Mouse (Mus musculus) spleen, adult 2 months (tissue): ENCODE results near the gene Cdc42se2. TPM values are rescaled to one million over a fixed set of nuclear protein-coding genes. Genes with fewer than 3 reads are reported as not detected.

Experiments used
- DNase-seq, 2 experiments: peaks; one replicate each; pipeline versions ENCODE4 v3.0.0 to v3.0.0-alpha.2; 2012 to 2021; ENCODE audit warnings: low spot score in 2 of 2, low read depth in 1 of 2
- H3K27ac ChIP-seq: fragments of 200-500 bp; 2 replicates; pipeline ENCODE4 v1.5.1; 2012; ENCODE audit warnings: low read length, inconsistent platforms; ENCODE audit not compliant: insufficient read depth
- H3K27me3 ChIP-seq: fragments of 200-500 bp; 2 replicates; pipeline ENCODE4 v1.6.1; 2012; ENCODE audit warnings: mild to moderate bottlenecking, moderate library complexity, low read length, inconsistent platforms; ENCODE audit not compliant: control insufficient read depth, insufficient read depth
- H3K36me3 ChIP-seq: fragments of 200-500 bp; 2 replicates; pipeline ENCODE4 v1.6.1; 2012; ENCODE audit warnings: mild to moderate bottlenecking, low read length, inconsistent platforms; ENCODE audit not compliant: control insufficient read depth, insufficient read depth
- H3K4me1 ChIP-seq: fragments of 200-500 bp; 2 replicates; pipeline ENCODE4 v1.6.1; 2011; ENCODE audit warnings: inconsistent platforms; ENCODE audit not compliant: control insufficient read depth, insufficient read depth, insufficient read length
- H3K4me3 ChIP-seq: fragments of 200-500 bp; 2 replicates; pipeline ENCODE4 v1.5.1; 2011; ENCODE audit warnings: mild to moderate bottlenecking, inconsistent platforms; ENCODE audit not compliant: insufficient read depth, insufficient read length; ENCODE audit errors: extremely low read depth
- CTCF ChIP-seq: fragments of 200-500 bp; IDR thresholded peaks from 2 replicates; pipeline ENCODE4 v1.5.1; 2011; ENCODE audit warnings: mild to moderate bottlenecking, inconsistent platforms; ENCODE audit not compliant: insufficient read depth, insufficient read length, insufficient replicate concordance; ENCODE audit errors: extremely low read depth
- POLR2A ChIP-seq: fragments of 200-500 bp; IDR thresholded peaks from 2 replicates; pipeline ENCODE4 v1.6.1; 2011; ENCODE audit warnings: low read depth, low read length, inconsistent platforms
- whole genome bisulfite sequencing: fragments of 180-500 bp; shearing (Covaris S2); methylation state at CpG from one replicate; pipeline ENCODE4 v1.1.7; 2018; 5-methylcytosine and 5-hydroxymethylcytosine counted together
- polyA plus RNA-seq: library from polyadenylated mRNA; depleted of rRNA; stranded (reverse); fragments of >200 nt; gene quantifications from 2 replicates; pipeline ENCODE4 v1.2.3, GENCODE M21; 2012; rRNA removed

Cdc42se2 gene
- polyA plus RNA-seq, 1 experiment = 55.8 TPM

DNA sequence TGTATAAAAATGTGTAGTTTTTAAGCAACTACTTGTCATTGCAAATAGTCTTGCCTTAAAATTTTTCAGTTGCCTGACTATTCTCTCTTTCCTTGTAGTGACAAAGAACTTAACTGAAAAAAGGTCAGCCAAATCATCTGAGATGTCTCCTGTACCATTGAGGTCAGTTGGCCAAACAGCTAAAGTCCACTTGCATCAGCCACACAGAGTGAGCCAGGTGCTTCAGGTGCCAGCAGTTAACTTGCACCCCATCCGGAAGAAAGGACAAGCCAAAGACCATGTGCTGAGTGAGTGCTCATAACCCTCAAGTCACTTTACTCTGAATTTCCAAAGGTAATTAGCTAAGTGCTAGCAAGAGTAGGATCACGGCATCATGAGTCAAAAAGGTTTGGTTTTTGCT, 108.3 kb downstream of the Cdc42se2 start:
- Histone ChIP-seq H3K36me3 (peaks cover 48% of the 10 kb centered on the region), H3K4me1 (no peaks in the 10 kb centered on the region), H3K4me3 (no peak overlapping the region), H3K27me3 (no peaks in the 10 kb centered on the region), H3K27ac (no peak overlapping the region)
- WGBS = 94% methylated on average over 2 of the region's 2 CpGs
- no peak for DNase-seq
- TF ChIP-seq CTCF (no peak), POLR2A (no peak)

DNA sequence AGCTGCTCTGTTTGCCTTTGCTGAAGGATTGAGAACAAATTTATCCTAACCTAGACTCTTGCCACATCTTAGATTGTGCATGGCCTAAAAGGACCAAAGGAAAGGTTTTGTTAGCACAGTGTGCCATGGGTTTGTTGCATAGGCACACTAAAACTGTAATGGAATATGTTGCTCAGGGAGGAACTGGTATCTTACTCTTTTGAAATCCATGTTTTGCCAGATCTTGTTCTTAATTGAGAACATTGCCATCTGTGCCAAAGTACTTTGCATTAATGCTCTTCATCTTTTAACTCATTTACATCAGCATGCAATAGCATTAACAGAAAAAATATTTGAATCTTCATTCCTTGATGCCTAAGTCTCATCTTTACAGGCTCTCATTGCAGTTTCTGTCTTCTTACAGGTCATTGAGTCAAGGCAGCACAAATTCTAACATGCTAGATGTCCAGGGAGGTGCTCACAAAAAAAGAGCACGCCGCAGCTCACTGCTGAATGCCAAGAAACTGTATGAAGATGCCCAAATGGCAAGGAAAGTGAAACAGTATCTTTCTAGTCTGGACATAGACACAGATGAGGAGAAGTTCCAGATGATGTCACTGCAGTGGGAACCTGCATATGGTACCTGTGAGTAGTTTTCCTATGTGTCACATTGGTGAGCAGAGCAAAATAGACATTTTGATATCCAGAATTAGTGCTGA, 111.5 kb downstream of the Cdc42se2 start:
- H3K4me3 ChIP-seq = no peak overlapping the region
- 98% methylated on average over 2 of the region's 2 CpGs for WGBS
- no peaks in the 10 kb centered on the region for H3K4me1 ChIP-seq
- H3K27ac ChIP-seq = no peak overlapping the region
- peaks cover 38% of the 10 kb centered on the region for H3K36me3 ChIP-seq
- no peak for DNase-seq
- TF ChIP-seq CTCF (no peak), POLR2A (no peak)
- H3K27me3 ChIP-seq = no peaks in the 10 kb centered on the region

DNA sequence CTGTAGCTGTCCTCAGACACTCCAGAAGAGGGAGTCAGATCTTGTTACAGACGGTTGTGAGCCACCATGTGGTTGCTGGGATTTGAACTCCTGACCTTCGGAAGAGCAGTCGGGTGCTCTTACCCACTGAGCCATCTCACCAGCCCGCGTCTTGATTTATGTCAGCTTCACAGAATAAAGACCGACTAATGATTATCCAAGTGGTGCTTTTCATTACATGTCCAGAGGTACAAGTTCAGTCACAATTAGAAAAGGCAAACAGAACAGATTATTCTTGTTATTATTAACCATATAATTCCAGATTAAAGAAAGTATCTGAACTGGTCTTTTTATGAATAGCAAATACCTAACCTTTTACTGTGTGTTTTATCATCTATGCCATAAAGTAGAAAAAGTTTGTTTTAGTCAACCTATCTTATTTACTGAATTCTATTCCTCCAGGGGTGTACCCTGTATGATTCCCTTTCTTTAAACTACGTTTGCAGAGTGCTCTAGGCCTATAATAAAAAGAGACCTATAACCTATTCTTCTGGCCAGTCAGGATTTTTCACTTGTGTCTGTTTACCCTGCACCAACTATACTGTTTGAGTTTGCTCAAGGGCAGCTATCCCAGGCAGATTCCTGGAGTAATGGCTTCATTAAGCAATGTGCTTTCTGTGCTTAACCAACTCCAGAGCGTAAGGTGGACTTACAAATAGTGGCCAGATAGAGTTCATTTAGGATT, 113.7 kb downstream of the Cdc42se2 start:
- Histone ChIP-seq H3K36me3 (peaks cover 23% of the 10 kb centered on the region), H3K27ac (no peak overlapping the region), H3K27me3 (no peaks in the 10 kb centered on the region), H3K4me1 (no peaks in the 10 kb centered on the region), H3K4me3 (no peak overlapping the region)
- TF ChIP-seq POLR2A (no peak), CTCF (no peak)
- 93% methylated on average over 8 of the region's 8 CpGs for WGBS
- no peak for DNase-seq

Other genes with a start within 250 kb of the Cdc42se2 start
- gene Lyrm7, start 73.2 kb upstream of the Cdc42se2 start, polyA plus RNA-seq = 0.42 and 0.48 TPM in 2 replicates
- 164 and 168 TPM in 2 replicates for gene Hint1, start 78.7 kb upstream of the Cdc42se2 start, polyA plus RNA-seq
- gene Gpx3, start 114.8 kb upstream of the Cdc42se2 start, polyA plus RNA-seq = 62.8 and 70.0 TPM in 2 replicates
- 54.6 and 65.5 TPM in 2 replicates for gene Tnip1, start 175.2 kb upstream of the Cdc42se2 start, polyA plus RNA-seq
- gene Anxa6, start 245.8 kb upstream of the Cdc42se2 start, polyA plus RNA-seq = 104 and 116 TPM in 2 replicates